Mouse (Mus musculus): ENCODE measurements around the gene Smoc1.

DNA sequence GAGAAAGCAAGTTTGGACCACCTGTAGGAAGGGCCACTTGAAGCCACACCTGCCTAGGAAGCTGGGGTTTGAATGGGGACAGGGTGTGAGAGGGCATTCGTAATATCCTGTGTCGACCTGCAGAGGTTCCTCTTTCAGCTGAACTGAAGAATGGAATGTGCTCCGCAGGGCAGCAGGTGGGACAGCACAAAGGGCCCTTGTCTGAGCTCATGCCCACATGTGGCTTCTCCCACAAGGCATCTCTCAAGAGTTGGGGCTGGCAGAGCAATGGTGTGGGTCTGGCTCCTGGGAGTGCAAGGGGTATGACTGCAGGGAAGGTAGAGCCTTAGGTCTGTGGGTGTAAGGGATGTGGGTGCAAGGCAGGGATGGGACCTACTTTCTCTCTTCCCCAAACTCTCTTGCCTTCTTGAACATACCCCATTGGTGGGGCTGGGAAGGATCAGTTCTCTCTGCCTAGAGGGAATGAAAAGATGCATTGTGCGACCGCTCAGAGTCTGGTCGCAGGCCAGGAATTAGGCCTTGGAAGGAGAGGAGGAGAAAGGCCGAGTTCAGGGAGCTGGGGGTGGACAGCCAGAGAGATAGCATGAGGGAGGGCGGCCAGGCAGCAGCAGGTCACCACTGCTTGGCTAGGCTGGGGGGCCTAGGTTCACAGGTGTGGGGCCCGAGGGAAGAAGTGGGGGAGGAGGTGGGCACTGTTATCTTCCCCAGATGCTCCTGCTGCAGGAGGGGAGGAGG, 114.2 kb downstream of the Smoc1 start:
- TF ChIP-seq POLR2A (IDR thresholded peaks at IDR 0.05; ENCODE audit: low read depth, low read length): no peak
- TF ChIP-seq CTCF (conservative IDR thresholded peaks at IDR 0.05; ENCODE audit: insufficient read depth, insufficient read length, low read depth, low read length): no peak
